In the genomic region with DNA sequence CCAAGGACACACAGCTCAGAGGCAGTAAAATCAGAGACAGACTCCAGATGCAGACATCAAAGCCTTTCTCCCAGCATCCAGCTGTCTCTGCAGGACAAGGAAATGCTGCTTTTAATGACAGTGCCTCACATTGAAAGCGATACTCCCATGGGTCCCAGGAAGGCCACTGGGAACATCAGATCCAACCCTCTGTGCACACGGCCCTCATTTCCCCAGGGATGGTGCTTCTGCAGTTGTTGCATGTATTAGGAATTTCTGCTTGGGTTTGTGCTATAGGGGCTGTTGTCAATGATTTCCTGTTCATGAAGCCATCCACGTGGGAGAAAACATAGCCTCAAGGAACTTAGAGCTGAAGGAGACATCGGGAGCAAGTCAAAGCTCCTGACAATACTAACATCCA, we compare ENCODE assay signal across 16 mouse cellular contexts. TPM values are rescaled to one million over a fixed set of nuclear protein-coding genes. Genes with fewer than 3 reads are reported as not detected.
DNase-seq lines count a peak whose midpoint lies in the region; ATAC-seq and TF ChIP-seq lines count a peak whose summit lies in the region.
"Had no signal": no experiment of that assay in that cellular context is flagged by ENCODE, and none has a peak within 500 bp of the region (broad histone marks: within the 10 kb centered on the region; RNA-seq: fewer than 3 reads in every experiment).

No protein-coding gene starts in this region.

- no peaks in the 10 kb centered on the region for H3K36me3 ChIP-seq in heart, adult 2 months (ENCODE audit: control insufficient read depth, insufficient read depth, low read length)
- no peaks in the 10 kb centered on the region for H3K36me3 ChIP-seq in lung, postnatal 0 days (ENCODE audit: insufficient read depth, low read length)
- H3K36me3 ChIP-seq in heart, embryonic 14.5 days (ENCODE audit: control insufficient read depth, insufficient read depth, low read length), result no peaks in the 10 kb centered on the region
- H3K36me3 ChIP-seq: heart, embryonic 15.5 days; neural tube, embryonic 13.5 days had no signal

- intact Hi-C loops in heart, adult 2 months (cut with DNase I), result no loop called here

- 44% methylated on average over 4 of the region's 4 CpGs for WGBS in heart, adult 2 months
- WGBS in lung, postnatal 0 days, result 52% methylated on average over 4 of the region's 4 CpGs
- WGBS in heart, embryonic 14.5 days, result 53% methylated on average over 4 of the region's 4 CpGs

- H3K4me3 ChIP-seq in heart, adult 2 months, result no peak overlapping the region
- no peak overlapping the region for H3K4me3 ChIP-seq in lung, postnatal 0 days (ENCODE audit: low read depth, low read length)
- H3K4me3 ChIP-seq in heart, embryonic 14.5 days (ENCODE audit: control insufficient read depth in 1 of 2, insufficient read depth in 1 of 2, low read depth in 1 of 2, low read length in 2 of 2), result no peak overlapping the region
- H3K4me3 ChIP-seq: left cerebral cortex, adult 2 months; neural tube, embryonic 13.5 days had no signal

- H3K27ac ChIP-seq in heart, adult 2 months, result peak overlapping the region; percentile 61; the same call in 1 of the 2 replicates
- no peak overlapping the region for H3K27ac ChIP-seq in lung, postnatal 0 days (ENCODE audit: low read length)
- H3K27ac ChIP-seq in heart, embryonic 14.5 days (replicated peaks in 1 of 2; ENCODE audit: control insufficient read depth in 1 of 2, insufficient read depth in 1 of 2, low read depth in 2 of 2, low read length in 2 of 2), result no peak overlapping the region
- H3K27ac ChIP-seq: heart, embryonic 15.5 days had no signal

- no peak for DNase-seq in heart, adult 2 months
- DNase-seq in heart, adult 8-10 months (ENCODE audit: low spot score), result no peak
- no peak for DNase-seq in lung, postnatal 0 days (ENCODE audit: low spot score)
- DNase-seq in lung, postnatal 10 days, result no peak
- peak; percentile 86 for DNase-seq in ZHBTc4 (ENCODE audit: low read depth, low spot score)
- no peak for DNase-seq in spleen, postnatal 4 days (ENCODE audit: low spot score in 2 of 2)
- DNase-seq: cerebellum, postnatal 14 days; kidney, adult 8-10 months; right cerebral cortex, postnatal 4 days had no signal

- H3K9me3 ChIP-seq in lung, postnatal 0 days (ENCODE audit: low read length), result no peaks in the 10 kb centered on the region
- H3K9me3 ChIP-seq in heart, embryonic 14.5 days (ENCODE audit: control insufficient read depth, low read length), result no peaks in the 10 kb centered on the region
- H3K9me3 ChIP-seq: heart, embryonic 15.5 days; neural tube, embryonic 13.5 days had no signal

- no peak for TF ChIP-seq EP300 in heart, adult 2 months (IDR thresholded peaks at IDR 0.05; ENCODE audit: insufficient read depth, low read depth, low read length)
- no peak for TF ChIP-seq EP300 in lung, postnatal 0 days (IDR thresholded peaks at IDR 0.05)

- H3K79me2 ChIP-seq in heart, adult 2 months (replicated peaks; ENCODE audit: control insufficient read depth, insufficient read depth, low read length), result no peaks in the 10 kb centered on the region

- no peaks in the 10 kb centered on the region for H3K27me3 ChIP-seq in heart, adult 2 months (ENCODE audit: control insufficient read depth, insufficient read depth, low read length)
- H3K27me3 ChIP-seq in lung, postnatal 0 days (replicated peaks; ENCODE audit: insufficient read depth, low read length), result no peaks in the 10 kb centered on the region
- 0 out of 2 replicates have a peak, but pooled peaks cover 4% of the 10 kb centered on the region for H3K27me3 ChIP-seq in heart, embryonic 14.5 days (ENCODE audit: control insufficient read depth, insufficient read depth, low read length)
- H3K27me3 ChIP-seq: heart, embryonic 15.5 days; neural tube, embryonic 13.5 days had no signal

- no peak for TF ChIP-seq CTCF in heart, adult 2 months (IDR thresholded peaks at IDR 0.05)
- TF ChIP-seq CTCF in lung, postnatal 0 days (IDR thresholded peaks at IDR 0.05), result no peak

- peak; percentile 49 for ATAC-seq in lung, postnatal 0 days
- ATAC-seq in heart, embryonic 14.5 days (ENCODE audit: insufficient number of reproducible peaks, insufficient read depth, low FRiP score, low read depth), result no peak
- ATAC-seq: CD4-positive, CD25-positive, alpha-beta regulatory T cell, adult 4 months; liver, postnatal 0 days; midbrain, embryonic 16.5 days had no signal

- no peak overlapping the region for H3K9ac ChIP-seq in heart, adult 2 months (ENCODE audit: low read depth, low read length)
- no peak overlapping the region for H3K9ac ChIP-seq in lung, postnatal 0 days (replicated peaks; ENCODE audit: low read depth)
- H3K9ac ChIP-seq in heart, embryonic 14.5 days (ENCODE audit: low read length), result no peak overlapping the region
- H3K9ac ChIP-seq: liver, postnatal 0 days had no signal

- no peak for TF ChIP-seq POLR2A in heart, adult 2 months (IDR thresholded peaks at IDR 0.05; ENCODE audit: insufficient read depth, low read depth, low read length)

- H3K4me2 ChIP-seq in lung, postnatal 0 days (replicated peaks; ENCODE audit: low read depth, low read length), result no peak overlapping the region
- H3K4me2 ChIP-seq in heart, embryonic 14.5 days (ENCODE audit: low read length), result peak overlapping the region; percentile 62

- H3K4me1 ChIP-seq in heart, adult 2 months (ENCODE audit: control insufficient read depth, insufficient read depth, low read length), result peaks cover 4% of the 10 kb centered on the region
- H3K4me1 ChIP-seq in lung, postnatal 0 days (ENCODE audit: insufficient read depth, low read depth, low read length), result no peaks in the 10 kb centered on the region
- peaks cover 17 to 26% of the 10 kb centered on the region in 2 experiments for H3K4me1 ChIP-seq in heart, embryonic 14.5 days (ENCODE audit: control insufficient read depth in 2 of 2, insufficient read depth in 2 of 2, low read length in 2 of 2)

RNA-seq across cellular contexts. Expression of a gene that starts 8.3 kb away (rescaled TPM):
- total RNA-seq in heart, adult 2 months (2021), result 1 to 10 TPM; 7.8 to 9.0 TPM
- 9.9 and 13.5 TPM in 2 replicates for polyA plus RNA-seq in heart, adult 2 months (2012; rRNA removed)
- 1 to 10 TPM; 8.3 to 10.0 (median 9.8) TPM for total RNA-seq in heart, adult 8-10 months (2022)
- polyA plus RNA-seq in lung, postnatal 0 days (2015; fragmentation: Nextera tagmentation; extraction: Ambion mirVana), result 11.1 and 11.7 TPM in 2 replicates
- polyA plus RNA-seq in heart, embryonic 14.5 days (2014; fragmentation: Nextera tagmentation; extraction: Ambion mirVana), result 2.4 and 3.6 TPM in 2 replicates
- polyA plus RNA-seq: CD4-positive, CD25-positive, alpha-beta regulatory T cell, adult 4 months had no signal
